Mouse (Mus musculus) cerebellum, adult 2 months (tissue): ENCODE data around the gene Ptrh1. TPM values are rescaled to one million over a fixed set of nuclear protein-coding genes. Genes with fewer than 3 reads are reported as not detected.

ENCODE experiments used
- DNase-seq, 2 experiments: peaks; one replicate each; pipeline ENCODE4 v3.0.0; 2021
- H3K27ac ChIP-seq: fragments of 200-500 bp; 2 replicates; pipeline ENCODE4 v1.5.1; 2012; ENCODE audit warnings: low read length, control low read depth, inconsistent platforms; ENCODE audit not compliant: insufficient read depth
- H3K27me3 ChIP-seq: fragments of 200-500 bp; 2 replicates; pipeline ENCODE4 v1.6.1; 2012; ENCODE audit warnings: inconsistent platforms, mild to moderate bottlenecking, low read length, moderate library complexity; ENCODE audit not compliant: control insufficient read depth, insufficient read depth
- H3K4me1 ChIP-seq: fragments of 200-500 bp; 2 replicates; pipeline ENCODE4 v1.6.1; 2011; ENCODE audit warnings: low read length; ENCODE audit not compliant: control insufficient read depth, insufficient read depth
- H3K4me3 ChIP-seq: fragments of 200-500 bp; replicated peaks from 2 replicates; pipeline ENCODE3; 2011; ENCODE audit warnings: mild to moderate bottlenecking, low read depth, low read length, control low read depth; ENCODE audit not compliant: insufficient read depth
- CTCF ChIP-seq: fragments of 200-500 bp; IDR thresholded peaks from 2 replicates; pipeline ENCODE4 v1.5.1; 2011; ENCODE audit warnings: low read depth, mild to moderate bottlenecking, control low read depth, low read length, moderate library complexity, borderline replicate concordance; ENCODE audit not compliant: insufficient read depth
- POLR2A ChIP-seq: fragments of 200-500 bp; IDR thresholded peaks from 2 replicates; pipeline ENCODE4 v1.6.1; 2011; ENCODE audit warnings: low read length, control low read depth, borderline replicate concordance; ENCODE audit not compliant: insufficient read depth
- WGBS: fragments of 180-500 bp; shearing (Covaris S2); methylation state at CpG from one replicate; pipeline ENCODE4 v1.1.7; 2018; 5-methylcytosine and 5-hydroxymethylcytosine counted together
- polyA plus RNA-seq: library from polyadenylated mRNA; depleted of rRNA; stranded (reverse); fragments of >200 nt; gene quantifications from 2 replicates; pipeline ENCODE4 v1.2.3, GENCODE M21; 2012

Ptrh1 gene
- polyA plus RNA-seq, 1 experiment: 7.4 TPM

DNA sequence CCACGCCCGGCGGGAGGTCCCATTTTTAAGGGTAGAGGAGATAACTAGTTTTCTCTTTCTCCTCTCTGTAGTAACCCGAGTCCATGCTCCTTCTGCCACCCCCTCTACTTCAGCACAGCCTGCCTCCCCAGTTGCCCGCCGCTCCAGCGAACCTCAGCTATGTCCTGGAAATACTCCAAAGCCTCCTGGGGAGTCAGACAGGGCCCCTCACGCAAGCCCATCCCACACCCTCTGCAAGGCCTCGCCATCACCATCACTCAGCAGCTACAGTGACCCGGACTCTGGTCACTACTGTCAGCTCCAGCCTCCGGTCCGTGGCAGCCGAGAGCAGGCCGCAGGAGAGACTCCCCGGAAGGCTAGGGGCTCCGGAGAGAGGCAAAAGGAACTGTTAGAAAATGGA is 26.5 kb upstream of the Ptrh1 start:
- Histone ChIP-seq H3K4me1 (peaks cover 3% of the 10 kb centered on the region; the same call in 1 of the 2 replicates), H3K4me3 (no peak overlapping the region), H3K27ac (no peak overlapping the region), H3K27me3 (no peaks in the 10 kb centered on the region)
- 73% methylated on average over 16 of the region's 16 CpGs for WGBS
- no peak for TF ChIP-seq CTCF
- TF ChIP-seq POLR2A: no peak
- DNase-seq: no peak

DNA sequence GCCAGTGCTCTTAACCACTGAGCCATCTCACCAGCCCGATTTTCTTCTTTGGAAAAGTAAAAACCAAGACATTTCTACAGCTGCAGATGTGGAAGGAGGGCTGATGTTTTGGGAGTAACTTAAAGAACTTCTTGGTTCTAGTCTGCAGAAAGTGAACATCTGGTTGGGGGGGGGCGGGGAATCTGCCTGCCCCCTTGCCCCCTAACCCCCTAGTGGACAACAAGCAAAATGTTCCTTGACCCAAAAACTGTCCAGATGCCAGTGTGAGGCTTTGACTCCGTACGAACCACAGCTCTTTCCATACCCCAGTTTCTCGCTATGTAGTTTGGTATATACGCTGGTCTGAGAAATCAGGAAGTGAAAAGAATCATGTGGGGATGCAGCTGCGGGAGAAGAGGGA is 25.4 kb upstream of the Ptrh1 start:
- 72% methylated on average over 7 of the region's 7 CpGs for WGBS
- TF ChIP-seq CTCF (no peak), POLR2A (no peak)
- Histone ChIP-seq H3K4me1 (no peaks in the 10 kb centered on the region), H3K27ac (no peak overlapping the region), H3K4me3 (no peak overlapping the region), H3K27me3 (no peaks in the 10 kb centered on the region)
- DNase-seq: no peak

DNA sequence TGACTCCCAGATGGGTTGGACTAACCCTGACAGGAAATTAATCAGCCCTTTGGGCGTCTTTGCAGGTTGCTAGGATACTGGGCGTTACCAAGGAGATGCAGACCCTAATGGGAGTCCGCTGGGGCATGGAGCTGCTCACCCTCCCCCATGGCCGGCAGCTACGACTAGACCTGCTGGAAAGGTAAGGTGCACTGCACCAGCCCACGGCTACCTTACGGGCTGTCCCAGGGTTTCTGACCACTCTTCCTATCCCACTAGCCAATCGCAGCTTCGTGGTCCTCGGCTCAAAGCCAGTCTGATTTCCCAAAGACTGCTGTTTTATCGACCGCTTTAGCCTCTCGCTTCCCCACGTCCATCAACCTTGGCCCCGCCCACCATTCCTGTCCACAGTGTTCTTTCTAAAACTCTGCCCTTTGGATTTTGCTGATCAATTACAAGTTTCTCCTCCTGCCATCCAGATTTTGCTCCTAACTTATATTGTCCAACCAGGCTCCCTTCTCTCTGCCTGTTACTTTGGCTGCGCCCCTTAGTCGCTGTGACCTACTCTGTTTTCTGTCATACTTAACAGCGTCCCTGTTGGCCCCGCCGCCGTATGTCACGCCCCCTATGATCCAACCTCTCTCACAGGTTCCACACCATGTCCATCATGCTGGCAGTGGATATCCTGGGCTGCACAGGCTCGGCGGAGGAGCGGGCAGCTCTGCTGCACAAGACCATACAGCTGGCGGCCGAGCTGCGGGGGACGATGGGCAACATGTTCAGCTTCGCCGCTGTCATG is 24.5 kb upstream of the Ptrh1 start:
- DNase-seq: no peak
- H3K4me1 ChIP-seq: no peaks in the 10 kb centered on the region
- H3K27me3 ChIP-seq: no peaks in the 10 kb centered on the region
- H3K4me3 ChIP-seq: no peak overlapping the region
- TF ChIP-seq CTCF: no peak
- no peak for TF ChIP-seq POLR2A
- 35% methylated on average over 31 of the region's 31 CpGs for WGBS
- H3K27ac ChIP-seq: no peak overlapping the region

- WGBS: 38% methylated on average over 10 of the region's 10 CpGs
- DNase-seq: no peak
- Histone ChIP-seq H3K27me3 (no peaks in the 10 kb centered on the region), H3K4me1 (no peaks in the 10 kb centered on the region), H3K4me3 (no peak overlapping the region), H3K27ac (no peak overlapping the region)
- TF ChIP-seq POLR2A (no peak), CTCF (no peak)
Measured at GRCm38 (mm10) chr2:32751665-32752033, 23.9 kb upstream of the Ptrh1 start.

GRCm38 (mm10) chr2:32752181-32752580 is 23.4 kb upstream of the Ptrh1 start:
- 74% methylated on average over 10 of the region's 10 CpGs for WGBS
- DNase-seq: no peak
- Histone ChIP-seq H3K27me3 (no peaks in the 10 kb centered on the region), H3K4me3 (no peak overlapping the region), H3K4me1 (no peaks in the 10 kb centered on the region), H3K27ac (no peak overlapping the region)
- TF ChIP-seq CTCF: no peak
- no peak for TF ChIP-seq POLR2A

DNA sequence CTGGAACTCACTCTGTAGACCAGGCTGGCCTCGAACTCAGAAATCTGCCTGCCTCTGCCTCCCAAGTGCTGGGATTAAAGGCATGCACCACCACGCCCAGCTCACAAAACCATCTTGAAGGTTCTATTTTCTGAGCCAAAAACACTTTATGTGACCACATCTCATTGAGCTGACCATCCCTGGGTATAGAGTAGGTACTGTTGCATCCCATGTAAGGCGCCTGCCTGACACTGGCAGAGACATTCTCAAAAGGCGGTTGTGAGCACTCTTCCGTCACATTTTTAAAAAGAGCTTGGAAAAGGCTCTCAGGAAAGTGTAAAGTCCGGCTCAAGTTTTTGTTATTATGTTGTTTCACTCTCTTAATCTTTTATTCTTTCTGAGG is 18.9 kb upstream of the Ptrh1 start:
- Histone ChIP-seq H3K4me3 (no peak overlapping the region), H3K4me1 (peaks cover 14% of the 10 kb centered on the region), H3K27me3 (no peaks in the 10 kb centered on the region), H3K27ac (no peak overlapping the region)
- TF ChIP-seq POLR2A: no peak
- no peak for TF ChIP-seq CTCF
- WGBS: 32% methylated on average over 6 of the region's 6 CpGs
- no peak for DNase-seq

GRCm38 (mm10) chr2:32757056-32757845 is 18.3 kb upstream of the Ptrh1 start, which contains the start of gene Tor2a:
Gene Tor2a, plus strand, starts transcription at chr2:32757234.
- WGBS: under 1% methylated on average over 66 of the region's 66 CpGs
- Histone ChIP-seq H3K4me3 (peak within 1 kb of the TSS; percentile 73), H3K27me3 (no peaks in the 10 kb centered on the region), H3K27ac (peak within 1 kb of the TSS; percentile 76), H3K4me1 (peaks cover 14% of the 10 kb centered on the region)
- TF ChIP-seq CTCF (peak; percentile 93), POLR2A (no peak)
- peak; percentile 96 to 97 for DNase-seq

DNA sequence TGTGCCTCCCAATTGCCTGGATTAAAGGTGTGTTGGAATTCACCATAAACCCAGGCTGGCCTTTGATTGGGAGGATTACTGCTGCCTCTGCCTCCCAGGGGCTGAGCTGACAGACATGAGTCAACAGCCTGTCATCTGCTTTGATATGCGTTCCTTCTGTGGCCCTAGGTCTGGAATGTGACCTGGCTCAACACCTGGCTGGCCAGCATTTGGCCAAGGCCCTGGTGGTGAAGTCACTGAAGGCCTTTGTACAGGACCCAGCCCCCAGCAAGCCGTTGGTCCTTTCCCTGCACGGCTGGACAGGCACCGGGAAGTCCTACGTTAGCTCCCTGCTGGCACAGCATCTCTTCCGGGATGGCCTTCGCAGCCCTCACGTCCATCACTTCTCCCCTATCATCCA is 17.1 kb upstream of the Ptrh1 start:
- H3K4me3 ChIP-seq: no peak overlapping the region
- TF ChIP-seq CTCF (no peak), POLR2A (no peak)
- no peak overlapping the region for H3K27ac ChIP-seq
- H3K27me3 ChIP-seq: no peaks in the 10 kb centered on the region
- no peak for DNase-seq
- H3K4me1 ChIP-seq: peaks cover 14% of the 10 kb centered on the region
- 51% methylated on average over 8 of the region's 8 CpGs for WGBS
